Mouse (Mus musculus): Measurements from ENCODE around the gene Cxcl13.

- no peak for TF ChIP-seq CTCF (IDR thresholded peaks at IDR 0.05; ENCODE audit: control insufficient read depth, insufficient read depth, insufficient read length)
- no peak for TF ChIP-seq MYOG (IDR thresholded peaks at IDR 0.05; ENCODE audit: control insufficient read depth, extremely low read depth, insufficient read length)
- no peak for TF ChIP-seq MAX (IDR thresholded peaks at IDR 0.05)
Observed at GRCm38 (mm10) chr5:95937129-95937528, 19.6 kb upstream of the Cxcl13 start.
